In the genomic region with DNA sequence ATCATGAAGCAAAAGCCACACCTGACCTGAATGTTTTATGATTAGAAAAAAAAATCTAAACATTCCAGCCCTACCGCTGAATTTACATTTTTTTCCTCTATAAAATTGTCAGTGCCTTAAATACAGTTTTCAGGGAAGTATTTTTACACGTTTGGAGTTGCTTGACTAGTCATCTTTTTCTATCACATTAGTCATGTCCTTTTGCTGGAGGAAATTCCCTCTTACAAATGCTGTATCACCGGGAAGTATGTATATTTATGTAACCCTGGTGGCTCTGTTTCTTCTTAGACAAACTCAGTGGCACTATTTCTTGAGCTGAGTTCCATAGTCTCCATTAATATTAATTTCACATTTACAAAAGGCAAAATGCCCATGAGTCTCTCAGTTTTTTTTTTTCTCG, we compare ENCODE assay signal across 24 mouse cellular contexts.
A peak's percentile ranks its signal among the peaks of the same experiment; 100 is the strongest.
DNase-seq lines count a peak whose midpoint lies in the region; ATAC-seq and TF ChIP-seq lines count a peak whose summit lies in the region.
"Had no signal": no experiment of that assay in that cellular context is flagged by ENCODE, and none has a peak within 500 bp of the region (broad histone marks: within the 10 kb centered on the region; RNA-seq: fewer than 3 reads in every experiment).

No protein-coding gene starts in this region.

- peak; percentile 98 for ATAC-seq in frontal cortex, adult (ENCODE audit: low TSS enrichment)
- ATAC-seq: activated CD4-positive, CD25-positive, alpha-beta regulatory T cell, adult 4 months; forebrain, embryonic 14.5 days; forebrain, embryonic 16.5 days; Patski had no signal

- no peaks in the 10 kb centered on the region for H3K36me3 ChIP-seq in midbrain, embryonic 10.5 days
- H3K36me3 ChIP-seq: embryonic facial prominence, embryonic 13.5 days; embryonic facial prominence, embryonic 15.5 days; forebrain, embryonic 10.5 days; forebrain, embryonic 12.5 days; G1E had no signal

- TF ChIP-seq POLR2A in bone marrow macrophage, adult 2 months (IDR thresholded peaks at IDR 0.05; ENCODE audit: borderline replicate concordance, low read depth, low read length) = no peak

- H3K27ac ChIP-seq in bone marrow macrophage, adult 2 months (ENCODE audit: insufficient read depth, low read depth, low read length) = peak overlapping the region; percentile 45
- no peak overlapping the region for H3K27ac ChIP-seq in midbrain, embryonic 10.5 days (replicated peaks)
- H3K27ac ChIP-seq: embryonic facial prominence, embryonic 13.5 days; embryonic facial prominence, embryonic 15.5 days; forebrain, embryonic 10.5 days; forebrain, embryonic 12.5 days had no signal

- WGBS in midbrain, embryonic 10.5 days = 80% methylated on average over 4 of the region's 4 CpGs

- TF ChIP-seq CTCF in bone marrow macrophage, adult 2 months (IDR thresholded peaks at IDR 0.05; ENCODE audit: low read depth, low read length) = no peak

- H3K27me3 ChIP-seq in midbrain, embryonic 10.5 days (ENCODE audit: low read depth, poor library complexity, severe bottlenecking) = no peaks in the 10 kb centered on the region
- H3K27me3 ChIP-seq: embryonic facial prominence, embryonic 13.5 days; embryonic facial prominence, embryonic 15.5 days; forebrain, embryonic 12.5 days; Patski had no signal

- DNase-seq in frontal cortex, postnatal 36 days (ENCODE audit: low spot score in 2 of 2) = no peak
- no peak for DNase-seq in midbrain, embryonic 10.5 days (ENCODE audit: low spot score)
- DNase-seq in frontal cortex, postnatal 14 days (ENCODE audit: low spot score in 2 of 2) = no peak
- DNase-seq: adrenal gland, adult 8-10 months; adrenal gland, postnatal 14 days; adrenal gland, postnatal 36 days; cerebellum, adult 11-12 months; cerebellum, adult 2 months; cerebellum, adult 9-10 months; cerebellum, postnatal 10 days; cerebellum, postnatal 25 days; embryo, embryonic 11 days had no signal

- H3K9me3 ChIP-seq in midbrain, embryonic 10.5 days (replicated peaks) = no peaks in the 10 kb centered on the region
- H3K9me3 ChIP-seq: embryonic facial prominence, embryonic 13.5 days; embryonic facial prominence, embryonic 15.5 days; forebrain, embryonic 10.5 days; forebrain, embryonic 12.5 days; G1E had no signal

- no peak overlapping the region for H3K4me3 ChIP-seq in bone marrow macrophage, adult 2 months (ENCODE audit: insufficient read depth, low read length)
- H3K4me3 ChIP-seq in midbrain, embryonic 10.5 days = no peak overlapping the region
- H3K4me3 ChIP-seq: embryonic facial prominence, embryonic 13.5 days; embryonic facial prominence, embryonic 15.5 days; erythroblast, embryonic 14.5 days; forebrain, embryonic 10.5 days; forebrain, embryonic 12.5 days had no signal

- peaks cover 9% of the 10 kb centered on the region for H3K4me1 ChIP-seq in bone marrow macrophage, adult 2 months (ENCODE audit: control insufficient read depth, insufficient read depth, low read length)
- H3K4me1 ChIP-seq in midbrain, embryonic 10.5 days = no peaks in the 10 kb centered on the region
- H3K4me1 ChIP-seq: embryonic facial prominence, embryonic 13.5 days; embryonic facial prominence, embryonic 15.5 days; forebrain, embryonic 10.5 days; forebrain, embryonic 12.5 days had no signal
